Mouse (Mus musculus) layer of hippocampus, adult 9-11 months (tissue): Measurements from ENCODE around the gene Adssl1.

Experiments
- DNase-seq: peaks from one replicate; pipeline ENCODE4 v3.0.0; 2022

The Adssl1 gene

DNA sequence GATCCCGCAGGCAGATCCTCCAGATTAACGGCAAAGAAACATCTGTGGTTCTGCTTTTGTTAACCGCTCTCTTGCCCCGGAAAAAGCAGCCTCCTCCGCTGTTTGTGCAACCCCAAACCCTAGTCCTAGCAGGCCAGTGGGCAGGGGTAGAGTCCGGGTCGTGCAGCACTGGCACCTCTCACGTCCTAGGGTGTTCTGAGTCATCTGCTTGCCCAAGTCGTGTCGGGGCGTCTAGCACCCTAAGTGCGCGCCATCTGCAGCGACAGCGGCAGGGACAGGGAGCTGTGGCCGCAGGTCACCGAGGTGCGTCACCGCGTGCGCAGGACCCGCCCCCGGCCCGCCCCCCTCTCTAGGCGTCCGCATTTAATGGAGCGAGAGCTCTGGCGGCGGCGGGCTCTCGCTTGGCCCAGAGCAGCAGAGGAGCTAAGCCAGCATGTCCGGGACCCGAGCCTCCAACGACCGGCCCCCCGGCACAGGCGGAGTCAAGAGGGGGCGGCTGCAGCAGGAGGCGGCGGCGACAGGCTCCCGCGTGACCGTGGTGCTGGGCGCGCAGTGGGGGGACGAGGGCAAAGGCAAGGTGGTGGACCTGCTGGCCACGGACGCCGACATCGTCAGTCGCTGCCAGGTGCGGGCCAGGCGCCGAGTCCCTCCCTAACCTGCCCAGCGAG is at the start of gene Adssl1:
Gene Adssl1, plus strand, starts transcription at position 360 of the 668 bp plus-strand sequence.
- DNase-seq, result peak; percentile 71

DNA sequence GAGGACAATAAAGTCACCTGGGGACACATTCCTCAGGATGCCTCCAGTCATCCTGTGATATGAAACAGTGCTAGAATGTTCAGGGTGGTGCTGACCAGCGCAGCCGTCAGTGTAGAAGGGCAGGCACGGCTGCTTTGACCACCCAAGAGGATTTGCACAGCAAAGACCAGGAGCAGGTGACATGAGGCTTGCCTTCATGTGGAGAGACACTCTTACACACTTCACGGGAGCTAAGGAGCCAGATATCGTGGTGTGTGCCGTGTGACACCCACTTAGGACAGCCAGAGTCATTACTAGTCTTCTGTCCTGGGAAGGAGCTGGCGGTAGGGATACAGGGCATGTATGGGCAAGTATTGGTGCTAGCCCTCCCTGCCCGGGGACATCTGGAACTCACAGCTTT is 49.7 kb upstream of the Adssl1 start:
- no peak for DNase-seq

DNA sequence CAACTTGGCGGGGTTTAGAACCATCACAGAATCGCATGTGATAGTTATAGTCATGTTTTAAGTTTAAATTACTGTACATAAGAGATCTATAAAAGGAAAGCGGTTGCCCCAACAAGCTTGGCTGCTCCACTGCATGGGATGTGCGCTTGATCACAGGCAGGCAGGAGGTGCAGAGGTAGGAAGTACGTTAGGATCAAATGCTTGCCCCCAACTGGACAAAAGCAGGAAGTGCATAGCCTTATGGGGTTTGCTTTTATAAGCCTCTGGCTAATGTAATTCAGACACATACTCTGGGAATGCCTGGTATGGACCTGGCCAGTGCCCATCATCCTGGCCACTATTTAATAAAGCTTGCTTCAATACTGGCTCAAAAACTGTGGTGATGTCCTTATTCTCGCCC is 48.8 kb upstream of the Adssl1 start:
- DNase-seq, result no peak

DNA sequence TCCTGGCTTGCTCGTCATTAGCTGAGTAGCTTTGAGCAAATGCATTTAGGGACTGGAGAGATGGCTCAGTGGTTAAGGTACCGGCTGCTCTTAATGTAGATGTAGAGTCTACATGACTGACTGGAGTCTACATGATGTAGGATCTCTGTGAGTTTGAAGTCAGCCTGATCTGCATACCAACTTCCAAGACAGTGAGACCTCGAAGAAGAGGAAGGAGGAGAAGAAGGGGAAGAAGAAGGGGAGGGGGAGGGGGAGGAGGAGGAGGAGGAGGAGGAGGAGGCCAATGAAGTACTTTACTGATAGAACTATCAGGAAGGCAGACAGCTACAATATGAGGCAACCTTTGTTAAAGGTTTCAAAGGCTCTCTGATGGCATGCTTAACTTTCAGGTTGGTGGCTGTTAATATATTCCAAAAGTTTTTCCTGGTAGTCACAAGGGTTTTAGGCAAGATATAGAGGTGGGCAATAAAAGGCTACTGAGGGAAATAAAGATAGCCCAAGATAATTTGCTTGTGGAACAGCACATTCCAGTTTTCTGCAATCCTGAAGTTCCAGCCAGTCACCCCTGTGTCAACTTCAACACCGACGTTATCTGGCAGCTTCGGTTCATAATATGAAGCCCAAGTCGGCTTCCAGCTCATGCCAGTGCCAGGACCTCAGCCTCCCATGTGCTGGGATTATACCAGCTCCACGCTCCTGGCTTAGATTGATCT is 44.4 kb upstream of the Adssl1 start:
- no peak for DNase-seq

DNA sequence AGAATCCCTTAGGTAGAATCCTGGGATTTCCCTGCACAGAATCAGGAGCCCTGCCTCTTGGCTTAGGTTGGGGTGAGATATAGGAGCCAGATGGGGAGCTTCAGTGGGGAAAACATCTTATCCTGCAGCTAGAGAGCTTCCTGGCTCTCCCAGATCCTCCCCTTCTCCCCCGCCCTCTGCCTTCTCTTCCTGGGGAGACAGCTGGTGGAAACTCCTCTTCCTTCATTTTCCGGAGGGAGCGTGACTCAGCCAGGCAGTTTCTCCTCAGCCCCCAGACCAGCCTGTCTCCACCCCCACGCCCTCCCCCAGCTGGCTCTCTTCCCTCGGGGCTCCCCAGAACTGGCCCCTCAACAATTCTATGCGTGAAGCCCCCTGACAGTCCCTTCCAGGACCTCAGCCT is 43.5 kb upstream of the Adssl1 start:
- DNase-seq, result peak; percentile 73

DNA sequence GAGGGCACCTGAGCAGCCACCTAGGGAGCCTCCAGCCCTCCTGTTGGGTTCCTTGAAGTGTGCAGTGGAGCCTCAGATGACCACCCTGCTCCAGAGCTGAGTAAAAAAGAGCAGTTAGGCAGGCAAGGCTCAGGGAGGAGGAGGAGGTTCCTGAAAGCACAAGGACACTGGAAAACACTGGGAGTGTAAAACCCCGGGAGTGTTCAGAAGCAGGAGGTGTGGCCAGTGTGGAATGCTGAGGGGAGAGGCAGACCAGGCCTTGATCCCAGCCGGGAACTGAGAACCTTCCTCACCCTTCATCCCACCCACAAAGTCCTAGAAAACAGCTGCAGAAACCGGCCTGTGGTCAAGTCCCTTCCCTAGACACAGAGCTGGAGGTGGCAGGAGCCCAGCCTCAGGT is 43.1 kb upstream of the Adssl1 start:
- DNase-seq, result no peak

DNA sequence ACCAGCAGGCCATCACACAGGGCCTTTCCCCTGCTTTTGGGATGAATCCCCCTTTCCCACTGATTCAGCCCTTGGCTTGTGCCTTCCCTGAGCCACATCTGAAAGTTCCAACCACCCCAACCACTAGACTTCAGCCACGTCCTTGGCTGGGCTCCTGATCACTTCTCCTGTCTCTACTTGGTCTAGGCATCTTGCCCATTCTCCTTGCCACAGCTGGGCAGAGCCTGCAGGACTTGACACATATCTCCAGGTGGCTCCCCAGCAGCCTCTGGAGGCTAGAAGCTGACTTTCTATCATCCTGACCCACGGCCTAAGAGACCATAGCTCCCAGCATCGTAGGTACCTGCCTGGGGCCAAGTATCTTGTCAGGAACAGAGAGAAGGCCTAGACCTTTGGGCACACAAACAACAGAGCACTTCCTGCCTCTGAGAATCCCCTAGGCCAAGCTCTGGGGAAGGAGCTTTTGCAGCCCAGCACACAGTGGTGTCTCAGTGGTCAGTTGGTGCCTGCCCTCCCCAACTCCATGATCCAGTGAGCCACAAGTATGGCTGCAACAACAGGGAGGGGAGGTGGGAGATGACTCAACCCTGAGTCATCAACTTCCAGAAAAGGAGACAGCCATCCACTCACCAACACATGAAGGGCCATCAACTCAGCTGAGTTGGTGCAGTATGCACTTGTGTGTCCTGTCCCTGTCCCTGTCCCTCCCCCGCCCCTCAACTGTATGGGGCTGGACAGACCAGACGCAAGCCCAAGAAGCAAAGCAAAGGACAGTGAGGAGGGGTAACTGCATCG is 41.4 kb upstream of the Adssl1 start:
- no peak for DNase-seq

DNA sequence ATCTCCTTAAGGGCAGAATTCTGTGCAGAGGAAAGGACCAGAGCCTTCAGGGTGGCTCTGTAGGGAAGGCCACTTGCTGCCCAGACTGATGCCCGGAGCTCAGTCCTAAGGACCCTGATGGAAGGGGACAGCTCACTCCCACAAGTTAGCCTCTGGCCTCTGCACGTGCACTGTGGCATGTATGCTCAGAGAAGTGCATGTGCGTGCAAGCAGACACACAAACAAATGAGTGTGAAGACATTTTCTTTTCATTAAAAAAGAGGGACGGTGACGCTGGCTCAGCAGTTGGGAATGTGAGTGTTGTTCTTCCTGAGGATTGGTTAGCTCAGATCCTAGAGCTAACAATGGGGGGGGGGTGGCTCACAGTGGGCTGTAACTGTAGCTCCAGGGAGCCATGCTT is 40.4 kb upstream of the Adssl1 start:
- no peak for DNase-seq

DNA sequence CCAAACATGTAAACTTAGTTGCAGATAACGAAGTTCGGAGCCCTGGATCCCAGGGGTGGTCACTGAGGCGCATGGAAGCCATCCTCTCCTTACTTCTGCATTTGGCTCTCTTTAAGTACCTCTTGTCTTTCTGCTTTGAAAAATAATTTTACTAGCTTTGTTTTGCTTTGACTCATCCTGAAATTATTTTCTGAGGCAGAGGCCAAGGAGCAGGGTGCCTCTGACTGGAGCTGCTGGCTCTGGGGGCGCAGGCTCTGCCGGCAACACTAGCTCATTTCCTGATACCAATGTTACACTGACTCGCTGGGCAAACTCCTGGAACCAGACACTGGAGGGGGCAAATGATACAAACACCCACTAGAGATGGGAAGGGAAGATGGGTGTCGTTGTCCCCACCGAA is 39.9 kb upstream of the Adssl1 start:
- no peak for DNase-seq

DNA sequence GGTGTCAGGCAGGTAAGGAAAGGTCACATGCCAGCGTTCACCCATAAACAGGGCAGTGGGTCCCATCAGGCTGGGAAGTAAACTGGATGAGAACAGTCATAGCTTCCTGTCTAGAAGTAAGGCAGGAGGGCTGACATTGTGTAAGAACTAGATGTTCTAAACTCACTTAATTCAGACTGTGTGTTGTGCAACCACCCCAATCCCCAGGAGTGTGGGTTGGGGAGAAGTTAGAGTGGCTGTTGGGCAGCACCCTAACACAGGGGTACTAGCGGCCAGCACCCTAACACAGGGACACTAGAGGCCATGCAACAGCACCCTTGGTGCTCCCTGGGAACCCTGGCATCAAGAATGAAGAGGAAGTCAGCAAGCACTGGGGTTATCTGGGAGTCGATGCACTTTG is 38.7 kb upstream of the Adssl1 start:
- DNase-seq, result no peak

DNA sequence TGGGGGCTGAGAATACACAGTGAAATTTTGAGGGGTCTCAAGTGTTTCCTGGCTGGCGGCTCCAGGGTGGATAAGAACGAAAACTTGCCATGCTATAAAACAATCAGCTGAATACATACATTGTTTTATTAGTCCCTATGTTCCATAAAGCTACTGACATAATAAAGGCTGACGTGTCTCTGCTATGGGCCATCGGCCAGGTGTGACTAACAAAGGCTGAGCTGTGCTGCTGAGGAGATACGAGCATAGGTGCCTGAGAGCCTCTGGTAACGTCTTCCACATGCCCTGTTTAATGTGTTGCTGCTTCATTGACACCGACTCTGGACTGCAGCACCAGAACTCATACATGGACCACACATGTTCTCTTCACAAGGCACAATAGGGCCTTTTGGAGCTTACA is 34.9 kb upstream of the Adssl1 start:
- no peak for DNase-seq

DNA sequence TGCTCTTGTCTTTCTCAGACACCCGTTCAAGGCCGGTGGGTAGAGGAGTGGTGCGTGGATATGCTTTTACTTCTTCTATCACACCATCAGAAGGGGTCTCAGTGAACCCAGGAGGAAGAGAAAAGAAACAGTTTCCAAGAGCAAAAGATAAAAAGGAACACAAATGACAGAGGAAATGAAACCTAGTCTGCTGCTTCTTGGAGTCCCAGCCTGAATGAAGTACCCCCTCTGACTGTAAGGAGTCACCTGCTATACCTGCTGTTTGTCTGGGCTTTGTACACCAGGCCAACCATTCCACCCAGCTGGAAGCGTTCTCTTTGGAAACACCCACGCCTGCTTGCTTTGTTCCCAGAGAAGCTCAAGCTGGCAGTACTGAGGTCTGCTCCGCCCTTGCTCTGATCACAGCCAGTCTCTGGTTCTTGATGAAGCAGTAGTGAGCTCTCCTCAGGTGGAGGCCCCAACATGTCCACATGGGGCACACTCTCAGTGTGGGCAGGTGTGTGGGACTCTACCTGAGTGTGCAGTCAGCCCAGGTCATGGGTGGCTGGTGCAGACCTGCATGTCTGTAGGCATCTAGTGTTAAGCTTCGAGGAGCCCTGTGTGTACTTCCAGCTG is 33.8 kb upstream of the Adssl1 start:
- peak; percentile 85 for DNase-seq

DNA sequence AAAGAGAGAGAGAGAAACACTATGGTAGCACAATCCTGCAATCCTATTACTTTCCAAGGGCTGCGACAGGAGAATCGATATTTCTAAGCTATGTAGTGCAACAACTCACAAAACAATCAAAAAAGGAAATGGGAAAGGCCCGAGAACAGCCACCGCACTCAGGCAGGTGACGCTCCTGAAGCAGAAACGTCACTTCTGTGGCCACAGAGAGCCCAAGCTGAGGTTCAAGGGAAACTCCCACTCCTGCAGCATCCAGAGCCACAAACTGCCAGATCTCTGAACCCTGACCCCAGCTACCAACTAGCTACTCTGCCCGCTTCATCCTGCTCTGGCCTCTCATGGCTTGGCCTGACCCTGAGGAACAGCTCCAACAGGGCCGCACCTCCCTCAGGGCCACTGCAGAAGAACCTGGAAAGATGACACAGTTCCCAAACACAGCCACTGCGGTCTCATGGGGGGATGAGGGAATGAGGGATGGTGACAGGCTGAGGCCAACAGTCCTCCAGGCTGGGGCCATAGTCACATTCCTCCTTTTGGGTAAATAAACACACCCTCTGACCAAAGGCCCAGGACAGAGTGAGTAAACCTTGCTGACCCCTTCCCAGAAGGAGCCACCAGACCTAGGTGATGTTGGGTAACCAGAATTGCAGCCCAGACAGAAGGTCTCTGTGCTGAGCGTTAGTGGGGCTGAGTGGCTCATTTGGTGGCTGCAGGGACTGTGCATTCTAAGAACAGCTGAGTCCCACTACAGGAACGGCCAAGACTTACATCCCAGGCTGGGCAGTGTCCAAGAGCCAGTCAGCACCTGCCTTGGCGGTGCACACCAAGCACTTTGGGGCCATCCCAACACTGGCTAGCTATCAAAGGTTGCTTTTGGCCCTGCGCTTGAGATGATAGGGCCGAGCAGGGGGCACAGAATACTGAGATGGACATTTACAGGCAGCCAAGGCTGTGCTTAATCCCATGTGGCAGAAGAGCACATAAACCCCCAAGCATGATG is 32.4 kb upstream of the Adssl1 start:
- DNase-seq, result no peak

DNA sequence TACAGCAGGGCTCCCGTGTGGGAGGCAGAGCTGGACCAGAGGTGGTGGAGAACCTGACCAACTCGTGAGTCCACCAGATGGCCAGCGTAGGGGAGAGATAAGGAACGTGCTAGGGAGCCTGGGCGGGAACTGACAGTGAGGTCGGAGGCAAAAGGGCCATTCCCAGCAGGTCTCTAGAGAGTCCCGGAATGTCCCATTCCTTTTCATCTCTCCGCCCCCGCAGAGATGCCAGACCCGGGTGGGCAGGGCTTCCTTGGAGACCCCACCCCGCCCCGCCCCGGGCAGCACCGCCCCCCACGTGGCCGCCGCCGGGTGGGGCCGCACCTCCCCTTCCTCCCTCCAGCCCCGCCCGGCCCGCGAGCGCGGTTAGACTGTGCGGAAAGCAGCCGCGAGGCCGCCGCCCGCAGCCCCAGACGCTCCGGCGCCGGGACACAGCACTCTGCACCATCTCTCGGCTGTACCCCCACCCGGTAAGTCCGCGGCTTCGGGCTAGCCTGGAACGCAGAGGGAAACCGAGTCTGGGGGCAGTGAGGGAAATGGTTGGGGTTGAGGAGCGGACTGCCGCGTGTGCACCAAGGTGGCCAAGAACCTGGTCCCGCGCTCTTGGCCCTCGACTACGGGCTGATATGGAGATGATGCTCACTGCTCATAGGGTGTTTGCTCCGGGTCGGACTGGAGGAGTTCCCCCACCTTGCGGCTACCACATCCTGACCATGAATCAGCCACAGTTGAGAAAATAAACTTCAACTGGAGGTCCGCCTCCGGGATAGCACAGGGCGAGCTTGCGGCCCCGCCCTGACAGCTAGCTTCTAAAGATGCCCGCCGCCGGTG is 31.2 kb upstream of the Adssl1 start, which contains the start of gene Inf2:
Gene Inf2, plus strand, starts transcription at position 359 of the 831 bp plus-strand sequence.
- peak; percentile 89 for DNase-seq

DNA sequence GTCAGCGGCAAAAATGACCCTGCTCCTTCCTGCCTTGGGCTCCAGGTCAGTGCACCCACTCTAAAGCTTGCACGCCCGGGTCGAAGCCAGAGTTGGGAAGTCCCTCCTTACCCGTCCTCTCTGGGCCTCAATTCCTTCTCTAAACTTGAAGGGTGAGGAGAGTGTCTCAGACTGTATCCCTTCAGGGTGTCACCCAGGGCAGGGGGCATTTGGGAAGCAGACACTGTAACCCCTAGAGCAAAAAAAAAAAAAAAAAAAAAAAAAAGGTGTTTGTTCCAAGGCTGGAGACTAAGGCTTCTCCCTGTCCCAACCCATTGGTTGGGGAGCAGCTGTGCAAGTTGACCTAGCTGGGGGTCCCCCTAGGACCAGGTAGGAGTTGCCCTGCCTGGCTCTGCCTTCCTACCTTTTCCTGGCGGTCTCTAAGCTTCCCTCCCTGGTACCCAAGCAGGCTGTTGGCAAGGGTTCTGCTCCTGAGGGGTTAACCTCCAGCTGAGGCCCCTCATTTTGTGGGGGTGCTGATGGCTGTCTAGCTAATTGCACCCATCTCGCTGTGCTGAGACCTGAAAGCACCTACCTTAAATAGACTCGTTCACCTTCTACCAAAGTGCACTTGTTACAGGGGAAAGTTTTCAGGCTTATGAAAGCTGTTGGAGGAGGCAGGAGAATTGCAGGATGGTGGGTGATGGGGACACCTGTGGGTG is 30.2 kb upstream of the Adssl1 start:
- DNase-seq, result no peak

DNA sequence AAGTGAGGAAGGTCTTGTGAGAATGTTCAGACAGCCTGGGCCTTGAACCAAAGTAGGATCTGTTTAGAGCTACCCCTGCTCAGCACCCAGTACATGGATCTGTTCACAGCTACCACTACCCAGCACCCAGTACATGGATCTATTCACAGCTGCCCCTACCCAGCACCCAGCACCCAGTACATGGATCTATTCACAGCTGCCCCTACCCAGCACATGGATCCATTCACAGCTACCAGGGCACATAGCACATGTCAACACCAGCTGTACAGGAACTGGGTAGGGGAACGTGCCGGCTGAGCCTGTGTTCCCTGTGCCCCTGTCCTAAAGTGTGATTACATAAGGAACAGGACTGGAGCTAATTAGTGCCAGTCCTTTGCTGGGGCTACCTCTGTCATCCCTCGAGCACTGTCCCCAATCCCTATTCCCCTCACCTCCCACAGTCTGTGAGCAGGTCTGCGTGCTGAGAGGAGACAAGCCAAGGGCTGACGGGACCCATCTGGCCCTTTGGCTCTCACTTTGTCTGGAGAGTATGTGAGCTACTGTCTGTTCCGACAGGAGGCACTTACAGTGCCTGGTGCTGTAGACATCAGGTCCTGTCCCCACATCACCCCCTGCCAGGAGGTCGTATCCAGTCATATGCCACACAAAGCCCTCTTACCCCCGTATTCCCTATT is 29.1 kb upstream of the Adssl1 start:
- no peak for DNase-seq

DNA sequence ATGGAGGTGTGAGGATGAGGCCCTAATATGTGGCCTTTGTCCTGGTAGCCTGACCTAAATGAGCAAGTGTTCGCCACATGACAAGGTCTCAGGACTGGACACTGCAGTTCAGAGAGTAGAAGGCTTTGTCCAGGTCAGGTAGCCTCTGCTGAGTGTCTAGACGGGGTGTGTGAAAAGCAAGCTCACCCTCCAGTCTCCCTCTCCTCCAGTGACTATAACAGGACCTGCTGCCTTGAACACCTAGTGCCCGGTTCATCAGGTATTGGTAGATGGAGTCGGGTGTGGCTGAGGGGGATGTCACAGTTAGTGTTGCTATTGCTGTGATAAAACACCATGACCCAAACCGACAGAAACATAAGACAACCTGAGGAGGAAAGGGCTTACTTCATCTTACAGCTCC is 28.6 kb upstream of the Adssl1 start:
- DNase-seq, result no peak

DNA sequence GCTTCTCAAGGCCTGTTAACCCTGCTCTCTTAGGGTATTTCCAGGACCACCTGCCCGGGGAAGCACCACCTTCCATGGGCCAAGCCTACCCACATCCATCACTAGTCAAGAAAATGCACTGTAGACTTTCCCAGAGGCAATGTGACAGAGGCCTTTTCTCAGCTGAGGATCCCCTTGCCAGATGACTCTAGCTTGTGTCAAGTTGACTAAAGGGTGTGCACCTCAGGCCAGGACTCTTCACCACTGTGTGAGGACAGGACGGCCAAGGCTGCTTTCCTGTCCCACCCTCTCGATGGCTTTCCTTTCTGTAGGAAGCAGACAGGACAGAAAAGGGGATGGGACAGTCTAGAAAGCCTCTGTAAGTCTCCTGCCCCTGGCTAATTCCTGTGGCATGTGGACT is 28.1 kb upstream of the Adssl1 start:
- DNase-seq, result no peak

DNA sequence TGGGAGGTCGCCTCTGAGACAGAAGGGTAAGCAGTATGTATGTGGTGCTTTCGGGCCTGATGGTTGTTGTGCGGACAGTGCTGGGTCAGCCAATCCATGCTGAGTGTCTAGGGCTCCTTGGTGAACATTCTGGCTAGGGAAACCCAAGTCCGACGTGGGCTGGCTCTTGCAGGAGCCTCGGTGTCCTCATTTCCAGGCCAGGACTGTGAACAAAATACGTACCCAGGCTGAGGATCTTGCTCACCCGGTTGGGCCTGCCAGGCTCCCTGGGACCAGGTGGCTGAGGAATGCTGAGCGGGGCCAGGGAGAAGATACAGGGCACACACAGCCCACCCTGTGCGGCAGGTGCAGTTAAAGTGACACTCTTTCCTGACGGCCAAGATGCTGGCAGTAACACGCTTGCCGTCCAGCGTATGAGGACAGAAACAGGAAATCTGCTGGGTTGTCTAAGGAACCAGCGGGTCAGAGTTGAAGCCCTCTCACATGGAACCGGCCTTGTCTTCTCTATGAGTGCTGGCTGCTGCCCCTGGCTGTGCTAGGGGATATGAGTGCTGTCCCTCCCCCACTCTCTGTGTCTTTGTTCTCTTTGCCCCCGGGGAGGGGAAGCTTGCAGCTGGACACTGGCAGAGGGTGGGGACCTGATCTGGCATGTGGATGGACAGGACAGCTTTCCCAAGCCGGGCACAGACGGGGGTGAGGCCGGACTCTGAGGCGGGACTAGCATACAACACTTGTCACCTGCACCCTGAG is 26.7 kb upstream of the Adssl1 start:
- DNase-seq, result peak; percentile 82
